Mouse (Mus musculus): Measurements from ENCODE around the gene Dbp.

GRCm38 (mm10) chr7:45707375-45707967, 2.6 kb downstream of the Dbp start:
- no peak for TF ChIP-seq CTCF (IDR thresholded peaks at IDR 0.05; ENCODE audit: low read depth, low read length)
- peak; percentile 64 for TF ChIP-seq POLR2A (IDR thresholded peaks at IDR 0.05; ENCODE audit: extremely low read depth, insufficient read depth, low read length)

Data from liver, adult 2 months (tissue).